Mouse (Mus musculus) T-helper 17 cell (primary cell): ENCODE data around the gene Rnf167.

Experiments
- in situ Hi-C, 2 experiments: fragments of 300-600 bp; cut with MboI, MseI; formaldehyde crosslinking; loops; 1 replicate in 1 of 2; 2 replicates in 1 of 2; pipeline ENCODE4 v1.15.1; 2025; ENCODE audit warnings: high pct_unique_total_duplicates in 2 of 2

Rnf167 gene

GRCm38 (mm10) chr11:70668771-70669505, 21.9 kb downstream of the Rnf167 start, which contains the start of gene Spag7:
TSS of gene Spag7 (minus strand) at chr11:70669416.
- in situ Hi-C loops: loop anchor here (10.0 to 25.0 kb wide), 3 partner anchors 754 to 1582 kb away; partner anchors contain the start of genes Gps2 (in 1 of the 2), Per1 (in 1 of the 2) and Vamp2 (in 1 of the 2)

- in situ Hi-C loops: loop anchor here (10.0 to 25.0 kb wide), 3 partner anchors 755 to 1582 kb away; partner anchors contain the start of genes Gps2 (in 1 of the 2), Per1 (in 1 of the 2) and Vamp2 (in 1 of the 2)
These were observed 22.7 kb downstream of the Rnf167 start for GRCm38 (mm10) chr11:70669582-70670345.

- in situ Hi-C loops: loop anchor here in 1 of 2 experiments (25.0 kb wide), 1 partner anchor 1583 kb away; the partner anchor contains the start of genes Per1 and Vamp2
These were observed 23.4 kb downstream of the Rnf167 start for GRCm38 (mm10) chr11:70670483-70670882.

- in situ Hi-C loops: loop anchor here in 1 of 2 experiments (25.0 kb wide), 1 partner anchor 1584 kb away; the partner anchor contains the start of genes Per1 and Vamp2
These were observed 24.5 kb downstream of the Rnf167 start for GRCm38 (mm10) chr11:70671333-70672047.

GRCm38 (mm10) chr11:70674014-70674413, 27.0 kb downstream of the Rnf167 start:
- in situ Hi-C loops: loop anchor here in 1 of 2 experiments (25.0 kb wide), 1 partner anchor 1587 kb away; the partner anchor contains the start of genes Per1 and Vamp2

GRCm38 (mm10) chr11:70674501-70674900, 27.5 kb downstream of the Rnf167 start:
- in situ Hi-C loops: loop anchor here in 1 of 2 experiments (25.0 kb wide), 1 partner anchor 1587 kb away; the partner anchor contains the start of genes Per1 and Vamp2

GRCm38 (mm10) chr11:70678092-70678491, 31.1 kb downstream of the Rnf167 start:
- in situ Hi-C loops: no loop called here

GRCm38 (mm10) chr11:70678576-70678975, 31.5 kb downstream of the Rnf167 start:
- in situ Hi-C loops: no loop called here

- in situ Hi-C loops: no loop called here
These were observed 32.3 kb downstream of the Rnf167 start for GRCm38 (mm10) chr11:70679361-70679760.

GRCm38 (mm10) chr11:70679894-70680293, 32.9 kb downstream of the Rnf167 start:
- in situ Hi-C loops: loop anchor here in 1 of 2 experiments (5.0 kb wide), 1 partner anchor 72 kb away; no protein-coding TSS in a partner anchor

- in situ Hi-C loops: loop anchor here in 1 of 2 experiments (5.0 kb wide), 1 partner anchor 71 kb away; no protein-coding TSS in a partner anchor
These were observed 34.1 kb downstream of the Rnf167 start for GRCm38 (mm10) chr11:70681170-70681569.

GRCm38 (mm10) chr11:70681897-70682581, 35.0 kb downstream of the Rnf167 start:
- in situ Hi-C loops: loop anchor here in 1 of 2 experiments (5.0 kb wide), 1 partner anchor 70 kb away; no protein-coding TSS in a partner anchor

GRCm38 (mm10) chr11:70683640-70684039, 36.6 kb downstream of the Rnf167 start:
- in situ Hi-C loops: loop anchor here in 1 of 2 experiments (5.0 kb wide), 1 partner anchor 69 kb away; no protein-coding TSS in a partner anchor

GRCm38 (mm10) chr11:70686901-70687566, 40.0 kb downstream of the Rnf167 start:
- in situ Hi-C loops: loop anchor here in 1 of 2 experiments (5.0 kb wide), 1 partner anchor 65 kb away; no protein-coding TSS in a partner anchor

GRCm38 (mm10) chr11:70687601-70688199, 40.7 kb downstream of the Rnf167 start, which contains the start of gene Camta2:
TSS of gene Camta2 (minus strand) at chr11:70688105.
- in situ Hi-C loops: loop anchor here in 1 of 2 experiments (5.0 kb wide), 1 partner anchor 65 kb away; no protein-coding TSS in a partner anchor

- in situ Hi-C loops: loop anchor here in 1 of 2 experiments (5.0 kb wide), 1 partner anchor 64 kb away; no protein-coding TSS in a partner anchor
These were observed 41.3 kb downstream of the Rnf167 start for GRCm38 (mm10) chr11:70688372-70688771.

- in situ Hi-C loops: loop anchor here in 1 of 2 experiments (5.0 kb wide), 1 partner anchor 63 kb away; no protein-coding TSS in a partner anchor
These were observed 42.5 kb downstream of the Rnf167 start for GRCm38 (mm10) chr11:70689578-70689977.

GRCm38 (mm10) chr11:70693504-70693903, 46.5 kb downstream of the Rnf167 start:
- in situ Hi-C loops: no loop called here

GRCm38 (mm10) chr11:70697376-70697775, 50.3 kb downstream of the Rnf167 start:
- in situ Hi-C loops: no loop called here
